Mouse (Mus musculus) hindbrain, postnatal 0 days (tissue): Measurements from ENCODE around the gene 1500009L16Rik. TPM values are rescaled to one million over a fixed set of nuclear protein-coding genes. Genes with fewer than 3 reads are reported as not detected.

ENCODE experiments used
- ATAC-seq: fragments of 200-750 bp; cut with Nextera tagmentation; 2 replicates; pipeline ENCODE4 v1.8.0; 2017; ENCODE audit warnings: mild to moderate bottlenecking, moderate TSS enrichment, moderate library complexity
- DNase-seq: peaks from one replicate; pipeline ENCODE4 v3.0.0-alpha.2; 2015; ENCODE audit warnings: low spot score
- H3K27ac ChIP-seq: fragments of 300-500 bp; sonication (generic); 2 replicates; pipeline ENCODE4 v1.5.1; 2014; ENCODE audit warnings: mild to moderate bottlenecking
- H3K27me3 ChIP-seq: fragments of 300-500 bp; sonication (generic); 2 replicates; pipeline ENCODE4 v1.6.1; 2014; ENCODE audit warnings: low read length, mixed read lengths; ENCODE audit not compliant: insufficient read depth
- H3K36me3 ChIP-seq: fragments of 300-500 bp; sonication (generic); 2 replicates; pipeline ENCODE4 v1.6.1; 2014; ENCODE audit warnings: low read length, mixed read lengths; ENCODE audit not compliant: insufficient read depth
- H3K4me1 ChIP-seq: fragments of 300-500 bp; sonication (generic); 2 replicates; pipeline ENCODE4 v1.6.1; 2014; ENCODE audit warnings: antibody characterized with exemption, low read length, mixed read lengths; ENCODE audit not compliant: insufficient read depth
- H3K4me2 ChIP-seq: fragments of 300-500 bp; sonication (generic); 2 replicates; pipeline ENCODE4 v1.6.1; 2014; ENCODE audit warnings: low read depth, mild to moderate bottlenecking, low read length, moderate library complexity, mixed read lengths
- H3K4me3 ChIP-seq: fragments of 300-500 bp; sonication (generic); 2 replicates; pipeline ENCODE4 v1.5.1; 2014; ENCODE audit warnings: low read length
- H3K9ac ChIP-seq: fragments of 300-500 bp; sonication (generic); replicated peaks from 2 replicates; pipeline ENCODE4 v1.6.1; 2014; ENCODE audit warnings: mild to moderate bottlenecking, low read length, moderate library complexity, mixed read lengths
- H3K9me3 ChIP-seq: fragments of 300-500 bp; sonication (generic); 2 replicates; pipeline ENCODE4 v1.6.1; 2016; ENCODE audit warnings: low read length, mixed read lengths
- CTCF ChIP-seq: IDR thresholded peaks from 2 replicates; pipeline ENCODE4 v1.5.1; 2016; ENCODE audit warnings: antibody characterized with exemption, control low read depth, low read depth
- WGBS: fragments of 180-500 bp; shearing (Covaris S2); extraction: QIAGEN DNeasy Blood & Tissue Kit; methylation state at CpG from one replicate; pipeline ENCODE4 v1.1.7; 2014; 5-methylcytosine and 5-hydroxymethylcytosine counted together
- polyA plus RNA-seq: library from polyadenylated mRNA; unstranded; fragments of >200 nt; fragmentation: Nextera tagmentation; extraction: Ambion mirVana; gene quantifications from 2 replicates; pipeline ENCODE4 v1.2.1, GENCODE M21; 2015
- total RNA-seq: library from RNA; depleted of rRNA; stranded (reverse); fragments of >200 nt; gene quantifications from 2 replicates; pipeline ENCODE4 v1.2.3, GENCODE M21; 2014; rRNA removed

Gene 1500009L16Rik
- total RNA-seq (31.7 and 37.6 TPM in 2 replicates), polyA plus RNA-seq (98.9 and 108 TPM in 2 replicates)

DNA sequence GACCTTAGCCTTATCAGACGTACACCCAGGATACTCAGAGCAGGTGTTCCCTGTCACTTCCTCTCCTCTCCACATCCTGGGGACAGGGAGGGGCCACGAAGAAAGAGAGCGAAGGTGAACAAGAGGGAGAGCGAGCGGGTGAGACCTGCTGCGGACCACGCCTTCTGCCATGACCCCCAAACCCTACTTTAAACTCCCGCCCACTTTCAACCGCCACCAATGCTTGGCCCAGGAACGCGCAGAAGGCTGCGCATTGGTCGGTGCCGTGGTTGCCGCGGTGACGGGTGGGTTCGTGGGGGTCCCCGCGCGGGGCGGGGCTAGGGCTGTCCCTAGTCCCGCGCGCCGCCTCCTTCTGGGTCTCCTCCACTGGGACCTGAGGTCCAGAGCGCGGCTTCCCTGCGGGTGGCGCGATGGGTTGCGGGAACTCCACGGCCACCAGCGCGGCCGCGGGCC lies at the start of gene 1500009L16Rik:
1500009L16Rik (plus strand) TSS at position 287 of the 453 bp plus-strand sequence.
- no peak for TF ChIP-seq CTCF
- under 1% methylated on average over 27 of the region's 37 CpGs for WGBS
- H3K4me2 ChIP-seq = peak within 1 kb of the TSS; percentile 88
- peaks cover 5% of the 10 kb centered on the region; the same call in 1 of the 2 replicates for H3K4me1 ChIP-seq
- H3K9ac ChIP-seq = peak within 1 kb of the TSS; percentile 67
- H3K9me3 ChIP-seq = no peaks in the 10 kb centered on the region
- ATAC-seq (peak; percentile 98), DNase-seq (peak; percentile 93)
- no peaks in the 10 kb centered on the region for H3K36me3 ChIP-seq
- no peaks in the 10 kb centered on the region for H3K27me3 ChIP-seq
- H3K4me3 ChIP-seq = peak within 1 kb of the TSS; percentile 73
- H3K27ac ChIP-seq = peak within 1 kb of the TSS; percentile 32; the same call in 1 of the 2 replicates

DNA sequence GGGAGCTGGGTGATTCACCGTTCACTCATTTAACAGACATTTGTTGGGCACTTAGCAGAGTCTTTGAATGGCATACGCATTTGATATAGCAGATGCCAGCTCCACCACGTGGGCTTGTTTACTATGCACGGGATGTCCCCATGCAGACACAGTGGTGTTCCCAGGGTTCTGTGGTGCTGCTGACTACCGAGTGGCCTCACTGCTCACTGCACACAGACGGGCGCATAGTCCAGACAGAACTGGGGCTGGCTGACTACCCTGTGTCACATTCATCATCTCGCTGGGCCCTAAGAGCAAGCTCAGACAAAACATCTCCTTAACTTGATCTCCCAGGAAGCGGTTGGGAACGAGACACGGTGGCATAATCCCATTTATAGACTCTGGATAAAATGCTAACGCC lies 41.3 kb upstream of the 1500009L16Rik start:
- Histone ChIP-seq H3K27me3 (no peaks in the 10 kb centered on the region), H3K36me3 (no peaks in the 10 kb centered on the region), H3K4me3 (no peak overlapping the region), H3K4me2 (no peak overlapping the region), H3K9ac (no peak overlapping the region), H3K27ac (no peak overlapping the region), H3K9me3 (no peaks in the 10 kb centered on the region), H3K4me1 (no peaks in the 10 kb centered on the region)
- TF ChIP-seq CTCF = no peak
- ATAC-seq = no peak
- DNase-seq = no peak
- 64% methylated on average over 12 of the region's 12 CpGs for WGBS

DNA sequence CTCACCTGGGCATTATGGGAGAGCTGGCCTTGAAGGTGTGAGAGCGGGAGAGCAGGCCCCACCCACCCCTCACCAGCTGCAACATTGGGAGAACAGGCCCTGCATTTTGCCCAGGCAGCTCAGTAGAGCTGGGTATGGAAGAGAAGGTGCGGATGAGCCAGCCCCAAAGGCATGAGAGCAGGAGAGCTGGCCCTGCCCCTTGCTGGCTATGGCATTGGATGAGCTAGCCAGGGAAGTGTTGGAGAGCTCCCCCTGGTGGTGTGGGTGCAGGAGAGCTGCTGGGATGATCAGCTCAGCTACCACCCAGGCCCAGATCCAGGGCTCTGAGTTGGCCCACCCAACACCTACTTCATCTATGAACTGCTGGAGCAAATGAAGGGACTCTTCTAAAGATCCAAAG lies 34.5 kb upstream of the 1500009L16Rik start:
- H3K36me3 ChIP-seq = no peaks in the 10 kb centered on the region
- H3K9me3 ChIP-seq = no peaks in the 10 kb centered on the region
- ATAC-seq (no peak), DNase-seq (no peak)
- no peak overlapping the region for H3K4me3 ChIP-seq
- H3K27ac ChIP-seq = no peak overlapping the region
- no peaks in the 10 kb centered on the region for H3K27me3 ChIP-seq
- H3K4me2 ChIP-seq = no peak overlapping the region
- no peak for TF ChIP-seq CTCF
- no peaks in the 10 kb centered on the region for H3K4me1 ChIP-seq
- H3K9ac ChIP-seq = no peak overlapping the region
- 90% methylated on average over 2 of the region's 2 CpGs for WGBS

DNA sequence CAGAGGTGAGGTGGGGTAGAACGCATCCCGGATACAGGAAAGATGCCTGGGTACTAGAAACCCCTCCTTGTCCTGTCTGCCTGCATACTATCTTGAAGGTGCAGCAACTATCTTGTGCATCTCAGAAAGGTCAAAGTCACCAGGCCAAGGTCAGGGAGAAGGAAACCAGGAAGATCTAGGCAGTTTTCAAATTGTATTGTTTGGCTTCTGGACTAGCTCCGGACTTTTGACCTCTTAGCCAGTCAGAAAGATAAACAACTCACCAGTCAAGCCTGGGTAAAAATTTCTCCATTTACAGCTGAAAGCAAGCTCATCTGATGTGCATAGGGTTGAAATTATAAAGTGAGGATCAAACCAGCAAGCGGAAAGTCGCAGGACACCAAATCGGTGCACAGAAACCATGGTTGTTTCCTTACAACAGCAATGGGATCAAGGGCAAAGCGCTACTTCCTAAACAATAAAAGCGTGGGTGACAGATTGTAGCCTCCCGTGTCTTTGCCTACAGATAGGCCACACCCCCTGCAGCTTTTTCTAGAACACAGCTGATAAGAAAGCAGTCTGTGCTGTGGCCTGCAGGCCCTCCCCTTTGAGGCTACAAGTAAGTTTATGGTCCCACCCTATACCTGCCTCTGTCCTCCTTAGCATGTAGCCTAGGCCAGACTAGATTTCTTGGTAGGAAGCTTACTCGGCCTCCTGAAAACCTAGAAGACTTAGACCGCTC lies 30.3 kb upstream of the 1500009L16Rik start:
- Histone ChIP-seq H3K36me3 (no peaks in the 10 kb centered on the region), H3K27ac (no peak overlapping the region), H3K4me1 (no peaks in the 10 kb centered on the region), H3K4me2 (no peak overlapping the region), H3K9me3 (no peaks in the 10 kb centered on the region), H3K4me3 (no peak overlapping the region), H3K9ac (no peak overlapping the region), H3K27me3 (no peaks in the 10 kb centered on the region)
- 85% methylated on average over 11 of the region's 11 CpGs for WGBS
- ATAC-seq (no peak), DNase-seq (no peak)
- no peak for TF ChIP-seq CTCF

DNA sequence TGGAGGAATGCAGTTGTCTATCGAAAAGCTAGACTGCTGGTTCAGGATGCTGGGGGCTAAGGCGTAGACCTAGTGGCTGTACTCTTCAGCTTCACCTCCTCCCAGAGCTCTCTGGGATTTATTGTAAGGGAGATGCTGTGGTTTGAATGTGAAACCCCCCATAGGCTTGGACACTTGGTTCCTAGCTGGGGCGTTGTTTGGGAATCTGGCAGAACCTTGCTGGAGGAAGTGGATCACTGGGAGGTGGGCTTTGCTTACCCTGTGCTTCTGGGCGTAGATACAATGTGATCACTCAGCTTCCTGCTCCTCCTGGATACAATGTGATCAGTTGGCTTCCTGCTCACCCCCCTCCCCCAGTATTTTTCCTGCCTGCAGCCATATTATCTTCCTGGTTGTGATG lies 26.4 kb upstream of the 1500009L16Rik start:
- WGBS = 90% methylated on average over 4 of the region's 4 CpGs
- Histone ChIP-seq H3K27me3 (no peaks in the 10 kb centered on the region), H3K4me1 (no peaks in the 10 kb centered on the region), H3K9ac (no peak overlapping the region), H3K27ac (no peak overlapping the region), H3K36me3 (no peaks in the 10 kb centered on the region), H3K4me2 (no peak overlapping the region), H3K9me3 (no peaks in the 10 kb centered on the region), H3K4me3 (no peak overlapping the region)
- ATAC-seq (no peak), DNase-seq (no peak)
- no peak for TF ChIP-seq CTCF

DNA sequence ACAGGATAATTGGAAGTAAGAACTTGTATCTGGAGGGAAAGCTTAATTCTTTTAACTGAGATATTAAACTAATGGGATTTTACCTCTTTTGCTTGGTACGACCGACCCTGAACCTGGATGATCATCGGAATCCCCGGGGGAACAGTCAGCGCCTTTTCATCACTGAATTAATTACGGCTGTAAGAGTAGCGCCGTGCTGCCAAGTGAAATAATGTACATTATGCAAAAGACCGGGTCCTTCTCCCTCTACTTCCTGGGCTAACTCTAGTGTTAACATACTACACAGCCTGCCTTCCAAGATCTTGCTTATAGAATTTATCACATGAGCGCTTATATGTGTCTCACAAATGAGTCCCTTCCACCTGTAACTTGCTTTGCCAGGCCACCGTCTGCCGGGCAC lies 16.0 kb upstream of the 1500009L16Rik start:
- Histone ChIP-seq H3K27ac (no peak overlapping the region), H3K4me2 (no peak overlapping the region), H3K27me3 (no peaks in the 10 kb centered on the region), H3K4me1 (no peaks in the 10 kb centered on the region), H3K9ac (no peak overlapping the region), H3K36me3 (no peaks in the 10 kb centered on the region), H3K4me3 (no peak overlapping the region), H3K9me3 (no peaks in the 10 kb centered on the region)
- 68% methylated on average over 12 of the region's 12 CpGs for WGBS
- DNase-seq = peak; percentile 16
- ATAC-seq = 0 out of 2 replicates have a peak, but pooled peaks have one; percentile 29
- no peak for TF ChIP-seq CTCF

DNA sequence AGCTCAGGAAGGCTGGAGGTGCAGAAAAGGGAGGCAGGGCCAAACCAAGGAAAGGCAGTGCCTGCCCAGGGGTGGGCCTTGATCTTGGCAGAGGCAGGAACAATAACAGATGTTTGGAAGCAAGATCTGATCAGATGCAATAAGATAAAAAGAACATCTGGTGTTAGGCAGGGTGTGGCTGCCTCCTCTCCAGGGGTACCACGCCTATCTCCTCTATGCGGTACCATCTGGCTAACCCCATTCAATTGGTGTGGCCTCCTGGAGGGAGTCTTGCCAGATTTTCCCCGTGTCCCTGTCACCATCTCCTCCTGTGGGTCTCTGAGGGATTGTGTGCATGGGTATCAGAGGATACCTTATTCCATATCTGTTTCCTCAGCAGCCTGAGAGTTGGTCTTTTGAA lies 12.7 kb upstream of the 1500009L16Rik start:
- Histone ChIP-seq H3K4me1 (no peaks in the 10 kb centered on the region), H3K4me3 (no peak overlapping the region), H3K27ac (no peak overlapping the region), H3K36me3 (no peaks in the 10 kb centered on the region), H3K27me3 (no peaks in the 10 kb centered on the region), H3K4me2 (no peak overlapping the region), H3K9me3 (no peaks in the 10 kb centered on the region), H3K9ac (no peak overlapping the region)
- no peak for ATAC-seq
- 40% methylated on average over 3 of the region's 3 CpGs for WGBS
- no peak for DNase-seq
- no peak for TF ChIP-seq CTCF
